Mouse (Mus musculus): ENCODE data around the gene Phlda2. TPM values are rescaled to one million over a fixed set of nuclear protein-coding genes. Genes with fewer than 3 reads are reported as not detected.

Phlda2 gene
- polyA plus RNA-seq, 1 experiment from 2014 or later = 0.85 TPM

Other genes with a start within 250 kb of the Phlda2 start
- gene Cdkn1c, start 42.1 kb downstream of the Phlda2 start, polyA plus RNA-seq (2014; fragmentation: Nextera tagmentation; extraction: Ambion mirVana) = 1,204 and 1,311 TPM in 2 replicates
- gene Slc22a18, start 29.4 kb downstream of the Phlda2 start, polyA plus RNA-seq (2014; fragmentation: Nextera tagmentation; extraction: Ambion mirVana) = 0.64 TPM in 1 of 2 replicates, not detected in the other
- gene Nap1l4, start 46.0 kb upstream of the Phlda2 start, polyA plus RNA-seq (2014; fragmentation: Nextera tagmentation; extraction: Ambion mirVana) = 178 and 198 TPM in 2 replicates
- 65.2 and 68.5 TPM in 2 replicates for gene Cars, start 96.9 kb upstream of the Phlda2 start, polyA plus RNA-seq (2014; fragmentation: Nextera tagmentation; extraction: Ambion mirVana)
- gene Tnfrsf26, start 125.6 kb upstream of the Phlda2 start, polyA plus RNA-seq (2014; fragmentation: Nextera tagmentation; extraction: Ambion mirVana) = 0.27 and 0.35 TPM in 2 replicates
- 9.0 and 10.6 TPM in 2 replicates for gene Tnfrsf22, start 146.5 kb upstream of the Phlda2 start, polyA plus RNA-seq (2014; fragmentation: Nextera tagmentation; extraction: Ambion mirVana)
- gene Tnfrsf23, start 182.7 kb upstream of the Phlda2 start, polyA plus RNA-seq (2014; fragmentation: Nextera tagmentation; extraction: Ambion mirVana) = 0.20 and 0.68 TPM in 2 replicates

Measured in neural tube, embryonic 11.5 days (tissue).